Mouse (Mus musculus): ENCODE results near the gene Camk2d. TPM values are rescaled to one million over a fixed set of nuclear protein-coding genes. Genes with fewer than 3 reads are reported as not detected.
A peak's percentile ranks its signal among the peaks of the same experiment; 100 is the strongest.

Camk2d gene
- polyA plus RNA-seq, 1 experiment, result 43.4 TPM

DNA sequence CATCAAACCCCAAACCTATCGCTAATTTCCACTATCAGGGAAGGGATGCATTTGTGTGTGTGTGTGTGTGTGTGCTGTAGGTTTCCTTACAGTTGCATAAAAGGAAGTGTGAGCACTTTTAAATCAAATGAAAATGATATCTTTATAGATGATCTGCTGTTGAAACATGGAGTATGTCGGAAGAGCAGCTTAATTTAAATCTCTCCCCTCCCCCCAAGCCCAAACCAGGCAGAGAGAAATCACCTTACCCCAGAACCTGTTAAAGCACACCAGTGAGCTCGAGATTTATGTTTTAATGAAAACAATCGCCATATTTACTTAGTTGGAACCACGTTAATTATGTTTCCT lies 2.2 kb downstream of the Camk2d start:
- TF ChIP-seq POLR2A (IDR thresholded peaks at IDR 0.05; ENCODE audit: low read depth, low read length), result no peak
- H3K36me3 ChIP-seq (ENCODE audit: control insufficient read depth, insufficient read depth, low read length), result peaks cover 7% of the 10 kb centered on the region
- no peaks in the 10 kb centered on the region for H3K4me1 ChIP-seq (ENCODE audit: control insufficient read depth, insufficient read depth, insufficient read length)
- DNase-seq (ENCODE audit: low read depth in 1 of 2, low spot score in 2 of 2), result no peak
- WGBS, result 2% methylated on average over 5 of the region's 5 CpGs
- H3K27ac ChIP-seq (ENCODE audit: insufficient read depth, low read length), result peak overlapping the region; percentile 98
- peak overlapping the region; percentile 86 for H3K4me3 ChIP-seq (ENCODE audit: extremely low read depth, insufficient read depth, insufficient read length)
- no peaks in the 10 kb centered on the region for H3K27me3 ChIP-seq (ENCODE audit: control insufficient read depth, insufficient read depth, low read length)

GRCm38 (mm10) chr3:126598881-126599280 lies 2.8 kb downstream of the Camk2d start:
- no peak for DNase-seq (ENCODE audit: low read depth in 1 of 2, low spot score in 2 of 2)
- Histone ChIP-seq H3K4me1 (ENCODE audit: control insufficient read depth, insufficient read depth, insufficient read length) (no peaks in the 10 kb centered on the region), H3K27ac (ENCODE audit: insufficient read depth, low read length) (no peak overlapping the region), H3K4me3 (ENCODE audit: extremely low read depth, insufficient read depth, insufficient read length) (no peak overlapping the region), H3K36me3 (ENCODE audit: control insufficient read depth, insufficient read depth, low read length) (peaks cover 7% of the 10 kb centered on the region), H3K27me3 (ENCODE audit: control insufficient read depth, insufficient read depth, low read length) (no peaks in the 10 kb centered on the region)
- TF ChIP-seq CTCF (IDR thresholded peaks at IDR 0.05; ENCODE audit: extremely low read depth, insufficient read depth, insufficient read length, insufficient replicate concordance) (no peak), POLR2A (IDR thresholded peaks at IDR 0.05; ENCODE audit: low read depth, low read length) (no peak)
- 76% methylated on average over 3 of the region's 3 CpGs for WGBS

DNA sequence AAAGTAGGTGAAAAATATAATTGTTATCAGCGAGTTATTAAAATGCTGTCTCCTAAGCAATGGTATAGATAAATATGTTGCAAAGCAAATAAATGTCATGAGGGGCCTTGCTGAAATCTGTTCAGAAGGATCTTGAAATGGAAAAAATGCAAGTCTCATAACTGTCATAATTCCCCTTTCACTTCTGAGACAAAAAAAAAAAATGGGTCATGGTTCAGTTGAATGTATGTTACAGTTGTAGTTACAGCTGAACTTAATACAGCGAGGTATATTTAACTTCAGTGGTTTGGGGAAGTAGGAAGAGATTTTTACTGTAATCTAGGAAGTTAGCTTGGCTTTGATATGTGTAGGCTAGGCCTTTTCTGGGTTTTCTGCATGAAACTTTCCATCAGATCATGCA lies 3.2 kb downstream of the Camk2d start:
- no peaks in the 10 kb centered on the region for H3K27me3 ChIP-seq (ENCODE audit: control insufficient read depth, insufficient read depth, low read length)
- H3K36me3 ChIP-seq (ENCODE audit: control insufficient read depth, insufficient read depth, low read length), result peaks cover 7% of the 10 kb centered on the region
- WGBS, result 39% methylated on average over 2 of the region's 2 CpGs
- no peak for TF ChIP-seq CTCF (IDR thresholded peaks at IDR 0.05; ENCODE audit: extremely low read depth, insufficient read depth, insufficient read length, insufficient replicate concordance)
- TF ChIP-seq POLR2A (IDR thresholded peaks at IDR 0.05; ENCODE audit: low read depth, low read length), result no peak
- peak in 1 of 2 experiments; percentile 29 for DNase-seq (ENCODE audit: low read depth in 1 of 2, low spot score in 2 of 2)
- no peak overlapping the region for H3K27ac ChIP-seq (ENCODE audit: insufficient read depth, low read length)
- H3K4me3 ChIP-seq (ENCODE audit: extremely low read depth, insufficient read depth, insufficient read length), result no peak overlapping the region
- no peaks in the 10 kb centered on the region for H3K4me1 ChIP-seq (ENCODE audit: control insufficient read depth, insufficient read depth, insufficient read length)

- no peak for DNase-seq (ENCODE audit: low read depth in 1 of 2, low spot score in 2 of 2)
- H3K36me3 ChIP-seq (ENCODE audit: control insufficient read depth, insufficient read depth, low read length), result peaks cover 8% of the 10 kb centered on the region
- H3K4me1 ChIP-seq (ENCODE audit: control insufficient read depth, insufficient read depth, insufficient read length), result no peaks in the 10 kb centered on the region
- no peak for TF ChIP-seq CTCF (IDR thresholded peaks at IDR 0.05; ENCODE audit: extremely low read depth, insufficient read depth, insufficient read length, insufficient replicate concordance)
- no peak for TF ChIP-seq POLR2A (IDR thresholded peaks at IDR 0.05; ENCODE audit: low read depth, low read length)
- 96% methylated on average over 10 of the region's 10 CpGs for WGBS
- H3K27ac ChIP-seq (ENCODE audit: insufficient read depth, low read length), result no peak overlapping the region
- H3K27me3 ChIP-seq (ENCODE audit: control insufficient read depth, insufficient read depth, low read length), result no peaks in the 10 kb centered on the region
- no peak overlapping the region for H3K4me3 ChIP-seq (ENCODE audit: extremely low read depth, insufficient read depth, insufficient read length)
Observed at GRCm38 (mm10) chr3:126599936-126600335, 3.8 kb downstream of the Camk2d start.

- Histone ChIP-seq H3K4me3 (ENCODE audit: extremely low read depth, insufficient read depth, insufficient read length) (no peak overlapping the region), H3K27me3 (ENCODE audit: control insufficient read depth, insufficient read depth, low read length) (no peaks in the 10 kb centered on the region), H3K36me3 (ENCODE audit: control insufficient read depth, insufficient read depth, low read length) (peaks cover 15% of the 10 kb centered on the region), H3K27ac (ENCODE audit: insufficient read depth, low read length) (no peak overlapping the region), H3K4me1 (ENCODE audit: control insufficient read depth, insufficient read depth, insufficient read length) (no peaks in the 10 kb centered on the region)
- 91% methylated on average over 11 of the region's 11 CpGs for WGBS
- TF ChIP-seq POLR2A (IDR thresholded peaks at IDR 0.05; ENCODE audit: low read depth, low read length) (no peak), CTCF (IDR thresholded peaks at IDR 0.05; ENCODE audit: extremely low read depth, insufficient read depth, insufficient read length, insufficient replicate concordance) (no peak)
- DNase-seq (ENCODE audit: low read depth in 1 of 2, low spot score in 2 of 2), result no peak
Observed at GRCm38 (mm10) chr3:126602772-126603171, 6.7 kb downstream of the Camk2d start.

DNA sequence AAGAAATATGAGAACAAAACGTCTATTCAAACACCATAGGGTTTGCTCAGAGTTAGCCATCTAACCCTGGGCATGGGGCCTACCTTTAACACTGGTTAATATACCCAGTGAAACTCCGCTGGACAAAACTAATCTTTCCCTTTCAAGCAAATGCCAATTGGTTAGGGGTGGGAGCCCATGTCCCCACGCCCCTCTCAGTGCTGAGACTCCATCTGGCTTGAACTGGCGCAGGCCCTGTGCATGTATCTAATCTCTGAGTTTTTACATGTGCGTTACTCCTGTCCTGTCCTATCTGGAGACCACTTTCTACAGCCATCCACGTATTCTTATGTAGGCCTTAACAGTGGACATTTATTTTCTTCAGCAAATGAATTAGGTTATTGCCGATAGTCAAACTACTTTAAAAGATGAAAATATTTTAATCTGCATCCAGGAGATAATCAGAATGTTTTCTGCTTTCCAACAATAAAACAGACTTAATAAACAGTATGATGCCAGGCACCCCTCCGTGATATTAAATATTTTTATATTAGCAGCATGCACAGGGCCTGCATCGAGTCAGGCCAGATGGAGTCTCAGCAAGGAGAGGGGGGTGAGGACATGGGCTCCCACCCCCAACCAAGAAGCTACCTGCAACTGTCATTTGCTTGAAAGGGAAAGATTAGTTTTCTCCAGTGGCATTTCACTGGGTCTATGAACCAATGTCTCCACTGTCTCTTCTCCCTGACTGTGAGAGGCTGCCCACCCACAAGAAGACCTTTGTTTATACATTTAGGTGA lies 8.7 kb downstream of the Camk2d start:
- no peak overlapping the region for H3K4me3 ChIP-seq (ENCODE audit: extremely low read depth, insufficient read depth, insufficient read length)

DNA sequence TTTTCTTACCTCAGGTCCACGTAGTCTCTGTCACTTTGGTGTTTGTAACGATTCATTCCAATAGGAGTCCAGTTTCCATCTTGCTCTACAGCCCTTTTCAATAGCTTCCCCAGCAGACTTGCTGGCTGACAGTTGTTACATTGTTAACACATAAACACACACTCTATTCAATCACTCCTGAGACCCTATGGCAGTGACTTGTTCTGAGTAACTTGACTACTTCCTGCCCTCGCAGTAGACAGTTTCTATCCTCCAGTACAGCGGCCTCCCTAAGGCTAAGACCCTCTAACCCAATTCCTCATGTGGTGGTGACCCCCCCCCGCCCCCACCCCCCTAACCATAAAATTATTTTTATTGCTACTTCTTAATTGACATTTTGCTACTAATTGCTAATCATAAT lies 13.2 kb downstream of the Camk2d start:
- H3K27me3 ChIP-seq (ENCODE audit: control insufficient read depth, insufficient read depth, low read length), result no peaks in the 10 kb centered on the region
- H3K27ac ChIP-seq (ENCODE audit: insufficient read depth, low read length), result peak overlapping the region; percentile 54; the same call in 1 of the 2 replicates
- TF ChIP-seq POLR2A (IDR thresholded peaks at IDR 0.05; ENCODE audit: low read depth, low read length) (no peak), CTCF (IDR thresholded peaks at IDR 0.05; ENCODE audit: extremely low read depth, insufficient read depth, insufficient read length, insufficient replicate concordance) (no peak)
- 49% methylated on average over 5 of the region's 5 CpGs for WGBS
- peaks cover 30% of the 10 kb centered on the region; the same call in 1 of the 2 replicates for H3K4me1 ChIP-seq (ENCODE audit: control insufficient read depth, insufficient read depth, insufficient read length)
- no peak overlapping the region for H3K4me3 ChIP-seq (ENCODE audit: extremely low read depth, insufficient read depth, insufficient read length)
- no peak for DNase-seq (ENCODE audit: low read depth in 1 of 2, low spot score in 2 of 2)
- peaks cover 8% of the 10 kb centered on the region for H3K36me3 ChIP-seq (ENCODE audit: control insufficient read depth, insufficient read depth, low read length)

More for the DNA sequence above, 8.7 kb downstream of the Camk2d start:
- Histone ChIP-seq H3K27me3 (ENCODE audit: control insufficient read depth, insufficient read depth, low read length) (no peaks in the 10 kb centered on the region), H3K36me3 (ENCODE audit: control insufficient read depth, insufficient read depth, low read length) (peaks cover 15% of the 10 kb centered on the region), H3K27ac (ENCODE audit: insufficient read depth, low read length) (no peak overlapping the region), H3K4me1 (ENCODE audit: control insufficient read depth, insufficient read depth, insufficient read length) (peaks cover 9% of the 10 kb centered on the region; the same call in 1 of the 2 replicates)
- TF ChIP-seq CTCF (IDR thresholded peaks at IDR 0.05; ENCODE audit: extremely low read depth, insufficient read depth, insufficient read length, insufficient replicate concordance) (no peak), POLR2A (IDR thresholded peaks at IDR 0.05; ENCODE audit: low read depth, low read length) (no peak)
- DNase-seq (ENCODE audit: low read depth in 1 of 2, low spot score in 2 of 2), result no peak
- WGBS, result 93% methylated on average over 9 of the region's 9 CpGs

Measured in spleen, adult 2 months (tissue).